Mouse (Mus musculus): Measurements from ENCODE around the gene Arhgdib.
"Not testable (repeated sequence)": the region's sequence is repeated elsewhere in the genome, so short reads cannot be mapped to it uniquely, and the experiment has no call there.

Arhgdib gene

GRCm38 (mm10) chr6:136889067-136889466 is 52.6 kb downstream of the Arhgdib start:
- no peak for DNase-seq (ENCODE audit: low read depth, low spot score)

- DNase-seq (ENCODE audit: low read depth, low spot score): no peak
Measured at GRCm38 (mm10) chr6:136887854-136888253, 53.8 kb downstream of the Arhgdib start.

- DNase-seq (ENCODE audit: low read depth, low spot score): not testable (repeated sequence)
Measured at GRCm38 (mm10) chr6:136884766-136885165, 56.9 kb downstream of the Arhgdib start.

- no peak for DNase-seq (ENCODE audit: low read depth, low spot score)
Measured at GRCm38 (mm10) chr6:136883961-136884360, 57.7 kb downstream of the Arhgdib start.

- no peak for DNase-seq (ENCODE audit: low read depth, low spot score)
Measured at GRCm38 (mm10) chr6:136883431-136883915, 58.2 kb downstream of the Arhgdib start.

GRCm38 (mm10) chr6:136881678-136882077 is 60.0 kb downstream of the Arhgdib start:
- no peak for DNase-seq (ENCODE audit: low read depth, low spot score)

GRCm38 (mm10) chr6:136875670-136876069 is 66.0 kb downstream of the Arhgdib start, which contains the start of gene Mgp:
Gene Mgp (minus strand): TSS chr6:136875823.
- no peak for DNase-seq (ENCODE audit: low read depth, low spot score)

- no peak for DNase-seq (ENCODE audit: low read depth, low spot score)
Measured at GRCm38 (mm10) chr6:136874599-136874998, 67.1 kb downstream of the Arhgdib start.
